Mouse (Mus musculus): ENCODE results near the gene Insig1.

- TF ChIP-seq CTCF (IDR thresholded peaks at IDR 0.05; ENCODE audit: extremely low read depth, insufficient read depth, low read length) (no peak), POLR2A (IDR thresholded peaks at IDR 0.05; ENCODE audit: extremely low read depth, insufficient read depth, low read length) (no peak)
These were observed 7.1 kb upstream of the Insig1 start for GRCm38 (mm10) chr5:28063989-28064624.

Data from cortical plate, adult 2 months (tissue).